Mouse (Mus musculus) embryo, embryonic 9.5 days (tissue): ENCODE results near the gene Adgrg5.

Experiments
- DNase-seq: peaks from one replicate; pipeline ENCODE4 v3.0.0-alpha.2; 2017; ENCODE audit errors: extremely low spot score

Gene Adgrg5

DNA sequence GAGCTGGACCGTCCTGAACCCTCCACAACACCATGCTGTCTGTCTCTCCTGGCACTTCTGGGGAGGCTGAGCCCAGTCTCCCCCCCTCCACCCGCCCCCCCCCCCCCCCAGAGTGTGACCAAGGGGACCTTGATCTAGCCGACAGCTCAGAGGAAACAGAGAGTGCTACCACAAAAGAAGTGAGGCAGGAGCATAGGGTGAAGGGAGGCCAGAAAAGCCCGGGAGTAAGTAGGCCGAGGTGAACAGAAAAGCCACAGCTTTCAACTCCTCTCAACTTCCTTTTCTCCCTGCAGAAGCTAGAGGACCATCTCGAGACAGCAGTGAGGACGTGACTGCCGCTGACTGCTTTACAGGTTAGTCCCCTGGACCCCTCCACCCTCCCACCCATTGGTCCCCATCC lies at the start of gene Adgrg5:
Adgrg5 (plus strand) TSS at position 290 of the 400 bp plus-strand sequence.
- no peak for DNase-seq

DNA sequence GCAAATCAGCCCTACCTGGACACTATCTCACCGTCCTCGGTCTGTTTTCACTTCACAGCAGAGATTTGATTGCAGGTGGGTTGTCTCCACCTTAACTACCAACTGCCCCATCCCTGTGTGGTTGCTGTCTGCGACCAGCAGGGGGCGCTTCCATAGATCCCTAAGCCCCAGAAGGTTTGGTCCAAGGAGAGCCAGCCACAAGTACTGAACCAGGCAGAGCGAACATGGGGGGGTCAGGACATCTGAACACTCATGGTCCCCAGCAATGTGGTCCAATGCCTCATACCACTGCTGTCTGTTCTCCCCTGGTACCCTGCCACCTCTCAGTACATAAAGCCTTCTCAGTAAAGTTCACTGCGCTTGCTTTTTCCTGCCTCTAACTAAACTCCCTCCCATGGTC lies 49.1 kb upstream of the Adgrg5 start:
- DNase-seq: peak; percentile 62

DNA sequence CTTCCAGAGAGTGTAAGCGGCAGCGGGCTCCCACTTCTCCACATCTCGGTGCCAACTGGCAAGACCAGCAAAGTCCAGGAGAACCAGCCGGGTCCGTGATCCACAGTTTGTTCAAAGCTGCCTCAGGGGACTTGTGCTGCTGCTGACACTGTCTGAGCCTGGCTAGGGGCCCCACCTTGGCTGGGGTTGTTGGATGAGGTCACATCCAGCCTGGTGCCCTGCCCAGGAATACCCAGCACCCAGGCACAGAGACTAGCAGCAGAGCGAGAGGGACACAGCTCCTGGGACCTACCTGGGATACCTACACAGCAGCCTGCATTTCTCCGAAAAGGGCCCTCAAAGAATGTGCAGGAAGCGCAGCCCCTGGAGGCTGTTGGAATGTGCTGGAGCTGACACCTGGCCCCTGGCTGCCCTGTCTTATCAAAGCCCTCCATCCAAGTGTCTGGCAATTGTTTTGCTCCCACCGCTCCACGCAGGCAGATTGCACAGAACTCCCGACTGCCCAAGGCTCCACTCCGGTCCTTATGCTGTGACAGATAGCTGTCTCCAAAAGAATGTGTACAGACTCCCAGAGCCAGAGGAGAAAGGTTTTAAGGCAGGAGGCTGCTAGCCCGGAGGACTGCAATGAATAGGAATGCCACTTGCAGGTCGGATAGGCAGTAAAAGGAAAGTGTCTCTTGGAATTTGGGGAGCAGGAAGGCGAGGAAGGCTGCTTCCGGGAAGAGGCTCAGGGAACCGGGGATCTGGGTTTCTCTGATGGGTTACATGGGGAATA lies 48.2 kb upstream of the Adgrg5 start:
- DNase-seq: no peak

DNA sequence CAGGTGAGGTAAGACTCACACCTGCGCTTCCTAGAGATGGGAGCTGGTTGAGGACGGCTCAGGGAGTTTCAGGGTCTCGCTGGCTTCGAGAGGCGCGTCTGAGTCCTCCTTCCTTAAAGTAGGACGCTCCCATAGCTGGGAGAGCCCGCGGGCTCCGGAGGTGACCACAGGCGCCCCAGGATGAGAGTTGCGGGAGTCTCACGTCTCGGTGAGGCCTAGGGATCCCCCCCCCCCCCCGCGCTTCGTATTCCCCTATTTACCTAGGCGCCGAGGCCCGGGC lies 47.7 kb upstream of the Adgrg5 start:
- DNase-seq: no peak

DNA sequence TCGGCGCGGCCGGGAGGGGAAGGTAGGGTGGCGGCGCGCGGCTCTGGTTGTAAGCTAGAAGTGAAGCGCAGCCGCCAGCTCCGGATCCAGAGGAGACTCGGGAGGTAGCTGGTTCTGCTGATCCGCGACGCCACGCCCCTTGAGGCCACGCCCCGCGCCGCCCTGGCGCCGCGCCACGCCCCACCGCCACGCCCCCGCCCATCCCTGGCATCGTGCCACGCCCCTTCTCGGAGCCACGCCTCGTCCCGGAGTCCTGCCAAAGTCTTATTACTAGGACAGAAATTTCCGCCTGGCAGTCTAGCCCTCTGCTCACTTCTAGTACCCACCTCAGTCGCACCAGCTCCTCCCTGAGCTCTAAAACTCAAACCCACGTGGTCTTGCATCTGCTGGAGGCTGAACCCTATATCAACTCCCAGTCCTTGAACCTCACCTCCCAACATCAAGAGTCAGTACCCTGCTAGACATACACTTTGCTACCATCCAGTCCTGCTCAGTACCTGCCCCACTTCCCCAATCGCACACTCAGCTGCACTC lies 47.2 kb upstream of the Adgrg5 start, which contains the start of gene Dok4:
Dok4 (minus strand) TSS at position 134 of the 534 bp plus-strand sequence.
- DNase-seq: peak; percentile 96

DNA sequence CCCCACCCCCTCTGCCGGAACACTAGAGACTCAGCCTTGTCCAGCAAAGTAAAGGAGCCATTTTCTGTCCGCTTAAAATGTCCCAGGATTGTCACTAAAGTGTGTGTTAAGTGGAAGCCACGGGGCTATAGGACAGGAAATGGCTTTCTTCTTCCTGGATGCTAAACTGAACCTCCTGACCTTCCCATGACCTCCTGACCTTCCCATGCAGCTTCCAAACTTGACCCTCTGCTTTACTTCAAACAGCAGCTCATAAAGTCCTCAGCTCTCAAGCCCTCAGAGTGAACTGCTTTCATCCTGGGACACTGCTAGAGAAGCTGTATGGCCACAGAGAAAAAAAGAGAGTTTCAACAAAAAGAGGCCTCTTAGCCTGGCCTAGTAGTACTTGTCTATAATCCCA lies 46.7 kb upstream of the Adgrg5 start:
- no peak for DNase-seq

DNA sequence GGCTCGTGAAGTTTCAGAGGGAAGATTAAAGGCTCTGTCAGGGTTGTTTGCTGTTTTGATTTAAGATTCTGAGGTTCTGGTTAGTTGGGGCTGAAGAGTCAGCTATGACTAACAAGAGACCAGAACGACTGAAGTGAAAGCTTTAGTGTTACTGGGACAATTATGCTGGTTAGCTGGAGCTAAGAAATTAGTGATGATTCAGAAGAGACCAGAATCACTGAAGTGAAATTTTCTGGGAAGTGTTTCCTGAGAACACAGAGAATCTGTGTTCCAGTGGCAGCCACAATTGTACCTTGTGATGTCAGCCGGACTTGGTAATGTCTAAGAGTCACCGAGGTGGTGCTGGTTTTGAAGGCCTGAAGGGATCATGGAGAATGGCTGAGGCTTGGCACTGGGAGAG lies 42.8 kb upstream of the Adgrg5 start:
- no peak for DNase-seq

DNA sequence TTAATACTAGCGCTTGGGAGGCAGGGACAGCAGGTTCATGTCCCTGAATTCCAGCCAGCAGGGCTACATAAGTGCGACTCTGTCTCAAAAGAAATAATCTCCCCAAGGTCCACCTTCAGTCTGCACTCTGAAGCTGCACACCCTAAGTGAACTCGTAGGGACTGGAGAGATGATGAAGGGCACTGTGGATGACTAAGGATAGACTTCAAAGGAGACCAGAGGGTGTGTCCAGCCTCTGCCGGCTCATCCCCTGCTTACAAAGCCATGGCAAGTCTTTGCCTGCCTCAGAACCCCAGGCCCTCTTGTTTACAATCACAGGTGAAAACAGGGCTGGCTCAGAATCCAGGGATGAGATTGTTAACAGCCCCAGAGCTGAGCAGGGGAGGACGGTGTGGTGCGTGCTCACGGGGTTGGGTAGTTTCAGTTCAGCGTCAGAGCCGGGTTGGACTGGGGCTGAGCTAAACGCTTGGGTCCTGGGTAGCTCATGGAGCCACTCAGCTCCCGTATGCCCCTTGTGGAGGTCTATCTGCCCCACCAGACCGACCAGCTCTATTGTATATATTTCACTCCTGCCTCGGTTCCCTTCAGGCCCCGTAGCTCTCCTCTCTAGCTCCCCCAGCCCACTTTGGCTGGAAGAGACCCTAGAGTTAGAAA lies 35.0 kb upstream of the Adgrg5 start:
- DNase-seq: no peak

DNA sequence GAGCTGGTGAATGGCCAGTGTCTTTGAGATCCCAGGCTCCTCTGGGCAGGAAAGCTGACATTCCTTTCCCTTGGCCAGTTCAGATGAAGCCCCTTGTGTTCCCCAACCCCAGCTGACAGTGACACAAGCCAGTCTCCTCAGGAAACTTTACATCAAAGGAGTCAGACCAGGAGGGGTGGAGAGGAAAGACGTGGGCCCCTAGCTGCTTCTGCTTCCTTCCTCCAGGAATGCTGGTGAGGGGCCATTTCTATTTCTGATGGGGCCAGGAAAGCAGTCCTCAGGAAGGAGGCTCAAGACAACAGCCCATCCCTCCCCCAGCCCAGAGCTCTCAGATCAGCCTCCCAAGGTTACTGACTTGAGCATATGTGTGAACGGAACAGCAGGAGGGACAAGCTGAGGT lies 30.6 kb upstream of the Adgrg5 start:
- DNase-seq: no peak

DNA sequence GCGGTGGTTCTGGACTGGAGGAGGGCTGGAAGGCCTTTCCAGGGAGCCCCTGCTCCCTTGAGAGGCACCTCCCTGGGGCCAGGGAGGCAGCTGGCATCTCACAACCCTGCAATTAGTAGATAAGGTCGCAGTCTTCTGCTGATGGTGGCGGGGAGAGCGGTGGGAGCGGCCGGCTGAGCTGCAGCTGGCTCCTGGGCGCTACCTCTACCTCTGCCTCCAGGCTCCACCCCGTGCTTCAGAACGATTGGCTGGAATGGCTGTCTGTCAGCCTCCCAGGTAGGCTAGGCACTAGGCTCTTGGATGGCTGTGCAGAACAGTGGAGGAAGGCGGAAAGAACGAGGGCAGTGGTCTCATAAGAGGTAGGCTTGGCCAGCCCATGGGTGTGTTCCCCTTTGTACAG lies 24.2 kb upstream of the Adgrg5 start:
- DNase-seq: peak; percentile 53

DNA sequence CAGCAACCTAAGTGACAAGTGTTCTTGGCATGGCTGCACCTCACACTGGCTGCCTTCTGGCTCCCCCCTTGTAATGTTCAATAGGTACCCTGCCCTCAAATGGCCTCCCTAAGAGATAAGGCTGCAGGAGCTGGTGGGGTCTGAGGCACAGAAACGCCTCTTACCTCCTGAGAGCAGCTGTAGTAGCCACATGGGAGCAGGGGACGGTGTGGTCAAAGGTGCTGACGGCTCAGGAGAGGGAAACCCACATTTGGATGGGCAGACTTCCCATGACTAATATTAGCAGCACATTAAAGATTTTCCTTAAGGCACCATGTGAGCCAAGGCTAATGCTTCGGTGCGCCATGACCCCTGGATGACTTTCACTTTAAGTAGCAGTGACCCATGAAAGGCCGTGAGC lies 22.9 kb upstream of the Adgrg5 start:
- DNase-seq: no peak

DNA sequence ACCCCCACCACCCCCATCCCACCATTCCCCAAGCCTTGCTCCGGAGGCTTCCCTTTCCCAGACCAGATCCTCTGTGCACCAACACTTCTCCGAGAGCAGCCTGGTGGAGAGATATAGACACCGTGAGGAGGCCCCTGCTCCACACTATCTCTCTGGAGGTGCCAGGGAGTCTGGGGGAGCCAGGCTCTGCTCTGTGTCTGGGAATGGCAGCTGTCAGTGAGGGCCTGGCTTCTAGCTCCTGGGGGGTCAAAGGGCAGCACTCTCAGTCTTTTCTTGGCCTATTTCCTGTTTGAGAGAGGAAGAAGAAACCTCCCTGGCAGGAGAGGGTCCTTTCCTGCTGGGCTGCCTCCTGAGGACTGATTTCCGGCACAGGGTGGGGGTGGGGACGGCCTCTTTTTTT lies 22.5 kb upstream of the Adgrg5 start:
- peak; percentile 70 for DNase-seq

DNA sequence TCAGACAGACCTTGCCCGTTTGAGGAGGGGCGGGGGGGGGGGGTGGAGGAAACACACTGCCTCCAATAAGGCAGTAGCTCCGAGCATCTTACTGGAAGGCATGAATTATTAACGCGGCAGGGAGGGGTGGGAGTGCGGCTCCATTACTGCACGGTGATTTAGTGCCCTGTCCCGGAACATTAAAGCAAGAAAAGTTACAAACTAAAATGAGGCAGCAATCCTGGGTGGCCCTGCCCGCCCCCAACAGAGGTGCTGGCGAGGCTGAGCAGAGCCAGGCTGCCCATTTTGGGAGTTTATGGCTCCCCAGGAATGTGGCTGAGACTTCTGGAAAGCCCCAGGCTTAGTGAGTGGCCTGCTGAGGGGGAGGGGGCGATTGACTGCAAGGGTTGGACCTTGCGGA lies 19.8 kb upstream of the Adgrg5 start:
- DNase-seq: no peak

DNA sequence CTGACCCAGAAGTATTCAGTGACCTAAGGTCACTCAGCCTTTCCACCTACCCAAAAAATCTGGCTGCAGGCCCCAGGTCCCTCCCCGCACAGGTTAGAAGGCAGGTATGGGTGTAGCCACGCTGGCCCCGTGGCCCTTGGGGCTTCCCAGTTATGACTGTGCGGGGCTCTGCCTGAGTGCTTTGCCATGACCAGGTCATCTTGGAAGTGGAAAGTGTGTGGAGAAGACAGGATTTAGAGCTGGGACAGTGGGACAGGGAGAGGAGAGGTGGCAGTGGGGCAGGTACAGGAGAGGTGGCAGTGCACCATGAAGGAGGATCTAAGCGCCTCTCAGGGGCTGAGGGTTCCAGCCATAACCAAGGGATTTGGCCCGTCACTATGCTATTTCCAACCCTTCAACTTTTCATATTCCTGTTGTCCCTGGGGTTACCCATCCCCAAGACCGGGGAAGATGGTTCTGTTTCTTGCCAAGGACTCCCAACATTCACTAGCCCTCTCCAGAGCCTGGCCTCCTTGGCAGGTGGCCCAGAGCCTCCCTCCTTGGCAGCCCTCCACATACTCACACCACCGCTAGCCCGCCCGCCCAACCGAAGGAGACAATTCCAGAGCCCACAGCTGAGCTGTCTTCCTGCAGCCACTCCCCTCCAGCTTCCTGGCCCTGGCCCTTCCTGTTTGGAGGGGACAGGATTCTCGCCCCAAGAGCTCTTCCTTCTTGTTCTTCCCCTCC lies 18.9 kb upstream of the Adgrg5 start:
- no peak for DNase-seq

DNA sequence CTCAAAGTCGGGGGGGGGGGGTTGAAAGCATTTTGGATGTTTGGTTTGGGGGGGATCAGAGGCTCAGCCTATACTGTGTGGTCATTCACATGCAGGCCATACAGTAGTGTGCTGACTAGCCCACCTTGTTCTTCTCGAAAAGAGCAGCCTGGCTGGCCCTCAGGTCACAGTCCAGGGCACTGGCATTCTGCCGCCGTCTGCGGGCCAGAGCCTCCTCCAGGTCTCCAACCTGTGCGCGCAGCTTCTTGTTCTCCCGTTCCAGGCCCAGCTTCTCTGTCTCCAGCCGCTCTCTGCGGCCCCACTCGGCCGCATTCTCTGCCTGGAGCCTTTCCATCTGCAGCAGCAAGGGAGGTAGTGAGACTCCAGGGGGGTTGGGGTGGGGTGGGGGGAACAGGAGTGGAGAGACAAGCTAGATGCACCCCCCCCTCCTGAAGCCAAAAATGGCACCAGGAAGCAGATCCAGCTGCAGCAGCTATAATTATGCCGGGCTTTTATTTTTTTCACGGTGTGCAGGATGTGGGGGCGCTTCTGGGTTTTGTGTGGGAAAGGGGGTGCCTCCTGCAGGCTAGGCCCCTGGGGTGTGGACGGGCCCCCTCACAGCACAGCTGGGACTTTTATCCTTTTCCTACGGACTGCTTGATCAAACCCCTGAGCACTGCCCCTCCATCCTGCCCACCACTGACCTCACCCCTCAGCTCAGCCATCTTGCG lies 15.7 kb upstream of the Adgrg5 start:
- no peak for DNase-seq

DNA sequence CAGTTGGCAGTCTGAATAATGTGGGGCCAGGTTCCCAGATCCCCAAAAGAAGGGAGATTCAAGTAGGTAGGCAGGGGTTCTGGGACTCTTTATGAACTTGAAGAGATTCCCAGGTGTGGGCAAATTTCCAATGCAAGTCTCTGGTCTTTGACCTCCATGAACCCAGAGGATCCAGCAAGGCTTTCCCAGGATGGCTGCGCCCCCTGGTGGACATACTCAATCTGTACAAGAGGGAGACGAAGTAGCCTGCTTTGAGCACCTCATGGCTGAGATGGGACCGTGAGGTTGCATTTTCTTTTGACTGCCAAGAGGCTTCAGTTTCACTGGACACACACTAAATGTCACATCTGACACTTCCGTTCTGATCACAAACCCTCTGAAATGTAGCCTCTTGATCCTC lies 14.6 kb upstream of the Adgrg5 start:
- peak; percentile 84 for DNase-seq

DNA sequence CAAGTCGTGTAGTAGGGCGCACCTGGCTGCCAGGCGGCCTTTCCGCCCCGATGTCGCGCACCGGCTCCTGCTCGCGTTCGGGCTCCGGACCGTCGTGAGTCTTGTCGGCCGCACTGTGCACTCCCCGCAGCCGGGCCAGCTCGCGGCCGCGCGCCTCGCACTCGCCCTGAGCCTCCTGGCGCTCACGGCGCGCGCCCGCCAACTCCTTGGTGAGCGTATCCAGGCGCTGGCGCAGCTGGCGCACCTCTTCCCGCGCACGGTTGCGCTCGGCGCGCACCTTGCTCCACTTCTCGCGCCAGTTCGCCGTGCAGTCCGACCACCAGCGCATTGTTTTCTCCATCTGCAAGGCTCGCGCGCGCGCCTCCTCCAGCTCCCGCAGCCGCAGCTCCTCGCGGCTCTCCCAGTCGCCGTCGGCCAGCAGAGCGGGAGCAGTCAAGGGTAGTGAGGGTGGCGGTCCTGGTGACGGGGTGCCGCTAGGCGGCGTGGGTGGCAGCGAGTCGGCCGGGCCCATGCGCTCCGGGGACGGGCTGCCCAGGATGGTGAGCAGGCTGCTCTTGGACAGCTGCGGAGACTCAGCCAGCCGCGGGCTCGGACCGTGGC lies 10.3 kb upstream of the Adgrg5 start:
- DNase-seq: peak; percentile 84

DNA sequence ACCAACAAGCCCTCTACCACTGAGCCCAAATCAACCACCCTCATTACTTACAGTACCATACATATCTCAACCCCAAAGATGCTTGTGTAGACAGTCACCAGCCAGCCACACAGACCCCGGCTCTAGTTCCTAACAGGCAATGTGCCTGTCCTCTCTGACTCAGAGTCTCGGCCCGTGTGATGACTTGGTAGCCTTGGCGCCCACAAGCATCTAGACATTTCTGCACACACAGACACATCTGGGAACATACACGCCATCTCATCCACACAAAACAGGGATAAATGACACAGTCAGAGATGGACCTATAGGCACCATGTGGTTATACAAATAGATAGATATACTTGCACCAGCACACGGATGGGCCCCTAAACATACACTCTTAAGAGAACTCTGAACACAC lies 9.2 kb upstream of the Adgrg5 start:
- DNase-seq: no peak

DNA sequence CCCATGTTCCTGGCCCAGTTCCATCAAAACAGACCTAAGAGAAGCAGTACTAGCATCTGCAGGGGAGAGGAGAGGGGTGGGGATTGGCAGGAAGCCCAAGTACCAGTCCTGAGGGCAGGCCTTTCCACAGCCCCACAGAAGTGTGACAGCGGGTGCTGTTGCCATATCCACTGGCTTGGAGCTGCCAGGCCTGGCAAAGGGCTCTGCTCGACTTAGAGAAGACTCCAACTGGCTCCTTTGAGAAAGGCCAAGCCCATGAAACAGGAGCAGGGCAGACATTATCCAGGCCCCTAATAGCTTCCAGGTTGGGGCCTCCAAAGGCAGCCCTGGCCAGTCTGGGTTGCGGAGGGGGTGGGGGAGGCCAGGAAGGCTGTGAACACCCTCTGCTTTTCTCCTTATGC lies 8.8 kb upstream of the Adgrg5 start:
- no peak for DNase-seq

DNA sequence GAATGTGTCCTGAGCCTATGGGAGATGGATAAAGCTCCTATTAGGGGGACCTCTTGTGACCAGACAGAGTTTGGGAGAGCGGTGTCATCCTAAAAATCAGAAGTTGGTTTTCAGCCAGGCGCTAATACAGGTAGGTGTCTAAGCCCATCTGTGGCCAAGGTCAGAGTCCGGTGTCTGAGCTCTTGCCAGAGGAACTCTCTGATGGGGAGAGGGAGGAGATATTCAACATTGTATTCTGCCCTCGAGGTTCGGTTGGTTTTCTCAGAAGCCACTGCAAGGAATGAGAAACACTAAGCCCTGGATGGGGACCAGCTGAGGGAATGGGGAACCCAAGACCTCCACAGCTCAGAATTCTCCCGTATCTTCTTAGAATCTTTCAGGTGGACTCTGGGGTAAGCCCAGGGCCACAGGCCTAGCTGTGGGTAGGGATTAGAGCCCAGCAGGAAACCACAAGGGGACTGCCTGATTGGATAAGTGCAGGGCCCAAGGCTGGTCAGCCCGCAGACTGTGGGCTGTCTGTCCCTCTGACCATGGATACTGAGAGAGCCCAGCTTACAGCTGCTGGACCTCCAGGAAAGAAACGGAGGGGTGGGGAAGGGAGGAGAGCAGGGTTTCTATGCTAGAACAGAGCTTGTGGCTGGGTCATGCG lies 7.1 kb upstream of the Adgrg5 start:
- no peak for DNase-seq

DNA sequence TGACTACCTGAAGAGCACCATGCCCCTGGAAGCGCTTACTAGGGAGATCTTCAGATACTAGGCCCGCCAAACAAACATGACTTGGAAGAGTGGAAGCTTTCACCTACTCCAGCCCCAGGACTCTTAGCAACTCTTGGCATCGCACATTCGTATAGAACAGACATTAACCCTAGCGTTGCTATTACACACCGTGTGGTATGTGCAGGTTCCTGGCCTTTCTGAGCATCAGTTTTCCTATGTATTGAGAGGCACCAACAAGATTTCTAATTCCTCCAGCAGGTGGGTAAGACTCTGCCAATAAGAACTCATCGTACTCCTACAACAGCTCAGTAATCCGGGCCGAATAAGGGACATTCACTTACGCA lies 6.6 kb upstream of the Adgrg5 start:
- no peak for DNase-seq
